Mouse (Mus musculus) kidney, postnatal 4 days (tissue): Measurements from ENCODE around the gene Olfr99.
"Not testable (repeated sequence)": the region's sequence is repeated elsewhere in the genome, so short reads cannot be mapped to it uniquely, and the experiment has no call there.

Experiments
- DNase-seq, 2 experiments: peaks; one replicate each; pipeline ENCODE4 v3.0.0; 2021; ENCODE audit warnings: mixed read lengths in 2 of 2

Olfr99 gene

GRCm38 (mm10) chr17:37283360-37283759 is at the start of gene Olfr99:
TSS of gene Olfr99 (minus strand) at chr17:37283460.
- DNase-seq, result no peak

GRCm38 (mm10) chr17:37316954-37317353 is 33.7 kb upstream of the Olfr99 start, which contains the start of gene Olfr102:
TSS of gene Olfr102 (minus strand) at chr17:37317054.
- no peak for DNase-seq

GRCm38 (mm10) chr17:37310146-37310699 is 27.0 kb upstream of the Olfr99 start:
- DNase-seq, result no peak

- DNase-seq, result no peak
Measured at GRCm38 (mm10) chr17:37308483-37308882, 25.2 kb upstream of the Olfr99 start.

- DNase-seq, result no peak
Measured at GRCm38 (mm10) chr17:37304213-37304612, 21.0 kb upstream of the Olfr99 start, which contains the start of gene Olfr101. TSS of gene Olfr101 (minus strand) at chr17:37304313.

- no peak for DNase-seq
Measured at GRCm38 (mm10) chr17:37280331-37280730, 2.9 kb downstream of the Olfr99 start.

- DNase-seq, result no peak
Measured at GRCm38 (mm10) chr17:37276573-37276972, 6.7 kb downstream of the Olfr99 start.

GRCm38 (mm10) chr17:37275626-37276248 is 7.5 kb downstream of the Olfr99 start:
- no peak for DNase-seq

GRCm38 (mm10) chr17:37270702-37271092 is 12.6 kb downstream of the Olfr99 start:
- DNase-seq, result peak; percentile 10 to 42

- DNase-seq, result peak; percentile 89
Measured at GRCm38 (mm10) chr17:37270058-37270701, 13.1 kb downstream of the Olfr99 start, which contains the start of gene H2-M3. TSS of gene H2-M3 (plus strand) at chr17:37270220.

GRCm38 (mm10) chr17:37263626-37264025 is 19.6 kb downstream of the Olfr99 start, which contains the start of gene Olfr98:
TSS of gene Olfr98 (minus strand) at chr17:37263749.
- DNase-seq, result no peak

- DNase-seq, result peak; percentile 6 to 9
Measured at GRCm38 (mm10) chr17:37250544-37250943, 32.7 kb downstream of the Olfr99 start.

- DNase-seq, result no peak
Measured at GRCm38 (mm10) chr17:37249460-37249859, 33.8 kb downstream of the Olfr99 start.

GRCm38 (mm10) chr17:37246715-37247114 is 36.5 kb downstream of the Olfr99 start:
- peak; percentile 22 to 36 for DNase-seq

GRCm38 (mm10) chr17:37242198-37242597 is 41.1 kb downstream of the Olfr99 start:
- no peak for DNase-seq

- DNase-seq, result not testable (repeated sequence)
Measured at GRCm38 (mm10) chr17:37237230-37237629, 46.0 kb downstream of the Olfr99 start, which contains the start of gene Olfr97. TSS of gene Olfr97 (minus strand) at chr17:37237330.
